Mouse (Mus musculus) C2C12 (cell line): Measurements from ENCODE around the gene Cttnbp2. TPM values are rescaled to one million over a fixed set of nuclear protein-coding genes. Genes with fewer than 3 reads are reported as not detected.

Source experiments
- H3K27me3 ChIP-seq: one replicate; pipeline ENCODE4 v1.6.1; 2011; ENCODE audit not compliant: control insufficient read depth, insufficient read depth, insufficient read length
- H3K36me3 ChIP-seq: one replicate; pipeline ENCODE4 v1.6.1; 2011; ENCODE audit not compliant: control insufficient read depth, insufficient read depth
- H3K4me3 ChIP-seq: one replicate; pipeline ENCODE4 v1.5.1; 2011; ENCODE audit warnings: mild to moderate bottlenecking, control low read depth; ENCODE audit not compliant: poor library complexity, insufficient read depth, severe bottlenecking
- H3K79me2 ChIP-seq: one replicate; pipeline ENCODE4 v1.6.1; 2011; ENCODE audit not compliant: control insufficient read depth, insufficient read depth
- H3K79me3 ChIP-seq: one replicate; pipeline ENCODE4 v1.6.1; 2011; ENCODE audit warnings: low read depth, control low read depth
- H3ac ChIP-seq: one replicate; pipeline ENCODE3; 2011; ENCODE audit warnings: low read depth; ENCODE audit not compliant: control insufficient read depth, insufficient read length
- CEBPB ChIP-seq: IDR thresholded peaks from one replicate; pipeline ENCODE4 v1.6.1; 2011; ENCODE audit warnings: low read depth, mild to moderate bottlenecking, control low read depth, moderate library complexity
- CTCF ChIP-seq: IDR thresholded peaks from one replicate; pipeline ENCODE4 v1.5.1; 2011; ENCODE audit not compliant: control insufficient read depth, insufficient read depth, insufficient read length
- FOSL1 ChIP-seq: IDR thresholded peaks from one replicate; pipeline ENCODE4 v1.8.0; 2011; ENCODE audit warnings: mild to moderate bottlenecking, low read length; ENCODE audit not compliant: poor library complexity, insufficient read depth, severe bottlenecking
- MAX ChIP-seq: IDR thresholded peaks from one replicate; pipeline ENCODE4 v1.6.1; 2011; ENCODE audit warnings: mild to moderate bottlenecking, control low read depth
- MYOD1 ChIP-seq: IDR thresholded peaks from one replicate; pipeline ENCODE4 v1.6.1; 2011; ENCODE audit warnings: low read depth; ENCODE audit not compliant: control insufficient read depth, insufficient read length
- MYOG ChIP-seq: IDR thresholded peaks from one replicate; pipeline ENCODE4 v1.6.1; 2011; ENCODE audit not compliant: control insufficient read depth, insufficient read length; ENCODE audit errors: extremely low read depth
- USF1 ChIP-seq: IDR thresholded peaks from one replicate; pipeline ENCODE4 v1.6.1; 2011; ENCODE audit warnings: low read depth, mild to moderate bottlenecking, control low read depth, moderate library complexity
- polyA plus RNA-seq: library from polyadenylated mRNA; unstranded; fragments of >200 nt; fragmentation: generic; extraction: Trizol; gene quantifications from one replicate; pipeline ENCODE4 v1.2.1, GENCODE M21; 2012; ENCODE audit warnings: missing spikeins

Cttnbp2 gene
- polyA plus RNA-seq, 1 experiment: not detected

DNA sequence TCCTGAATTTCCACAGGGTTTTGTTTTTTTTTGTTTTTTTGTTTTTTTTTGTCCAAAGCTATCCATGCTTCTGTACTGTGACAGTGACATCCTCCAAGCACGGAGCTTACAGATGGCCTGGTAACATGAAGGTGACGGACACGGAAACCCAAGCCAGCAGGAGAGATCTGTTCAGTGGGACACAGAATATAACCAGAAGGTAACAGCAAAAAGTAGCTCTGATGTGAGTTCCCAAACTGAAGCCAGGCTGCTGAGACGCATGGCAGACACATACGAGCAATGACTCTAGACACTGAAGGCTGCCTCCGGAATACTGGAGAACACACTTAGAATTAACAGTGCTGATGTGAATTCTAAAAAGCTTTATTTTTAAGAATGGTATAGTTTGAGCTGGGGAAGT, 89.8 kb downstream of the Cttnbp2 start:
- TF ChIP-seq FOSL1: no peak
- no peak for TF ChIP-seq USF1
- TF ChIP-seq CTCF: no peak
- no peak for TF ChIP-seq CEBPB
- no peak for TF ChIP-seq MYOG
- no peak overlapping the region for H3ac ChIP-seq
- no peaks in the 10 kb centered on the region for H3K79me2 ChIP-seq
- no peaks in the 10 kb centered on the region for H3K27me3 ChIP-seq
- H3K36me3 ChIP-seq: no peaks in the 10 kb centered on the region
- H3K4me3 ChIP-seq: no peak overlapping the region
- no peaks in the 10 kb centered on the region for H3K79me3 ChIP-seq

DNA sequence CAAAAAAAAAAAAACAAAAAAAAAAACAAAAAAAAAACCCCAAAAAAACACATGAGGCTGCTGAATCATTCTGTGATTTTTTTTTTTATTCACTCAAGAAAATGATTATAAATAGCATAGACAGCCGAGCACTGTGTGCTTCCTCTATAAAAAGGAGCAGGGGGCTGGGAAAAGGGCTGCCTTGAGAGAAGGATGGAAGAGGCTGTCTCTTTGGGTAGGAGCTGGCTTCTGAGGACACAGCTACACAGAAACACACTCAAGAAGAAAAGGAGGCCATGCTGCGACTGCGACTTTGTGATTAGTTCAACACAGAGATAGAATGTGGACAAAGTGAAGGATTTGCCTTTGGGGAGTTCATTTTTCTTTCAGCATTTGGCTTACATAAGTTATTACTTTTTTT, 90.3 kb downstream of the Cttnbp2 start:
- Histone ChIP-seq H3ac (no peak overlapping the region), H3K27me3 (no peaks in the 10 kb centered on the region), H3K4me3 (no peak overlapping the region), H3K79me3 (no peaks in the 10 kb centered on the region), H3K36me3 (no peaks in the 10 kb centered on the region), H3K79me2 (no peaks in the 10 kb centered on the region)
- TF ChIP-seq CEBPB (no peak), FOSL1 (no peak)

- Histone ChIP-seq H3K79me3 (no peaks in the 10 kb centered on the region), H3K27me3 (no peaks in the 10 kb centered on the region), H3K79me2 (no peaks in the 10 kb centered on the region), H3ac (no peak overlapping the region), H3K36me3 (no peaks in the 10 kb centered on the region), H3K4me3 (no peak overlapping the region)
- TF ChIP-seq USF1: no peak
- TF ChIP-seq MAX: no peak
- no peak for TF ChIP-seq CTCF
- no peak for TF ChIP-seq MYOG
- TF ChIP-seq FOSL1: no peak
- no peak for TF ChIP-seq MYOD1
- TF ChIP-seq CEBPB: no peak
Observed at GRCm38 (mm10) chr6:18423112-18423511, 91.5 kb downstream of the Cttnbp2 start.

GRCm38 (mm10) chr6:18421561-18421960, 93.1 kb downstream of the Cttnbp2 start:
- no peak overlapping the region for H3ac ChIP-seq
- no peaks in the 10 kb centered on the region for H3K79me2 ChIP-seq
- no peaks in the 10 kb centered on the region for H3K36me3 ChIP-seq
- no peak for TF ChIP-seq CEBPB
- no peak for TF ChIP-seq USF1
- no peak for TF ChIP-seq CTCF
- no peaks in the 10 kb centered on the region for H3K27me3 ChIP-seq
- H3K79me3 ChIP-seq: no peaks in the 10 kb centered on the region
- no peak overlapping the region for H3K4me3 ChIP-seq

DNA sequence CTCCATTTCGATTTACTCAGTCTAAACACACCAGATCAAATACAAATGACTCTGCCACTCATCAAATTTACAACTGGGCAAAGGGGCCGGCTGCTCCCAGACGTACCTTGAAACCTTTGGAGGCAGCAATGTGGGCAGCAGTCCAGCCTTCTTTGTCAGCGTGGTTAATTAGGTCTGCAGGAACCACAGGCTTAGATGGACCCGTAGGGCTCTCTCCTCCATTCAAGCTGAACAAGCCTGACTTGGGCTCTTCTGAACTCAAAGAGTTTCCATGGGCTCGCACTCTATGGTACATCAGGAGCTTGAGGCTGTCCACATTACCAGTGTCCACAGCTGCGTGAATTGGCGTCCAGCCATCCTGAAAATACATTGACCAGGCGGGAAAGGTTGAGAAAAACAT, 94.0 kb downstream of the Cttnbp2 start:
- Histone ChIP-seq H3K4me3 (no peak overlapping the region), H3ac (no peak overlapping the region), H3K79me3 (no peaks in the 10 kb centered on the region), H3K36me3 (no peaks in the 10 kb centered on the region), H3K27me3 (no peaks in the 10 kb centered on the region), H3K79me2 (no peaks in the 10 kb centered on the region)
- TF ChIP-seq MYOG: no peak
- TF ChIP-seq USF1: no peak
- no peak for TF ChIP-seq MAX
- no peak for TF ChIP-seq FOSL1

- TF ChIP-seq FOSL1 (no peak), MAX (no peak), CEBPB (no peak), CTCF (no peak), MYOD1 (no peak), MYOG (no peak), USF1 (no peak)
- no peak overlapping the region for H3K4me3 ChIP-seq
- H3K79me3 ChIP-seq: no peaks in the 10 kb centered on the region
- no peaks in the 10 kb centered on the region for H3K36me3 ChIP-seq
- no peaks in the 10 kb centered on the region for H3K27me3 ChIP-seq
- no peaks in the 10 kb centered on the region for H3K79me2 ChIP-seq
- H3ac ChIP-seq: no peak overlapping the region
Observed at GRCm38 (mm10) chr6:18417866-18418454, 96.7 kb downstream of the Cttnbp2 start.
